Mouse (Mus musculus) spleen, adult 2 months (tissue): Measurements from ENCODE around the gene Serpina5.

Experiments used
- CTCF ChIP-seq: fragments of 200-500 bp; IDR thresholded peaks from 2 replicates; pipeline ENCODE4 v1.5.1; 2011; ENCODE audit warnings: mild to moderate bottlenecking, inconsistent platforms; ENCODE audit not compliant: insufficient read depth, insufficient read length, insufficient replicate concordance; ENCODE audit errors: extremely low read depth
- POLR2A ChIP-seq: fragments of 200-500 bp; IDR thresholded peaks from 2 replicates; pipeline ENCODE4 v1.6.1; 2011; ENCODE audit warnings: low read depth, low read length, inconsistent platforms

DNA sequence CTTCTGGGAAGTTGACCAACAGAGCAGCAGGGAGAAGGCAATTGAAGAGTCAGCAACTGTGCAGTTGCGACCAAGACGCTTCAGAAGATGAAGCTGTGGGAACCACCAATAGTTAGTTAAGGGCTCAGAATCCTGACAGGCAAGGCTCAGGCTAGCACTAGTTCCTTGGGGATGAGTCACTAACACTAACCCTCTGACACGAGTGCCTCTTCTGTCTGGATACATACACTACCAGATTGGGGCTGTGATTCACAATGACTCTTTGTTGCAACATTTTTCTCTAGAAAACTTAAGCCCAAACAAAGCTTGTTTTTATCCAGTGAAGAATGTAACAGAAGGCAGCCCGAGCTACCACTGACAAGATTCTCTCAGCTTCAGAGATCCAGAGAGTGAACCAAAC lies 35.9 kb upstream of the Serpina5 start:
- no peak for TF ChIP-seq CTCF
- TF ChIP-seq POLR2A: no peak
